In genomic region chr12:21426065-21426940, GRCm38 (mm10) we compare ENCODE assay signal across 8 mouse cellular contexts. TPM values are rescaled to one million over a fixed set of nuclear protein-coding genes. Genes with fewer than 3 reads are reported as not detected.
DNase-seq lines count a peak whose midpoint lies in the region; ATAC-seq and TF ChIP-seq lines count a peak whose summit lies in the region.

No protein-coding gene starts in this region.

- H3K36me3 ChIP-seq in ES-Bruce4 (ENCODE audit: control insufficient read depth, insufficient read depth, low read length, poor library complexity, severe bottlenecking), result no peaks in the 10 kb centered on the region
- H3K36me3 ChIP-seq in splenic B cell, adult 2 months (ENCODE audit: control insufficient read depth, insufficient read depth, low read length, poor library complexity, severe bottlenecking), result no peaks in the 10 kb centered on the region

- H3K4me1 ChIP-seq in ES-Bruce4 (ENCODE audit: control insufficient read depth, insufficient read depth, low read length), result peaks cover 8% of the 10 kb centered on the region

- peak; percentile 83 for ATAC-seq in megakaryocyte, adult 5-6 weeks (ENCODE audit: poor library complexity, severe bottlenecking)

- no peak for TF ChIP-seq CTCF in ES-Bruce4 (IDR thresholded peaks at IDR 0.05; ENCODE audit: low read depth, low read length)

- peak overlapping the region; percentile 82 for H3K27ac ChIP-seq in ES-Bruce4 (ENCODE audit: insufficient read depth, low read length)

- H3K4me3 ChIP-seq in ES-Bruce4 (ENCODE audit: low read depth, low read length), result no peak overlapping the region

- TF ChIP-seq EP300 in ES-Bruce4 (IDR thresholded peaks at IDR 0.05; ENCODE audit: insufficient read depth, low read depth, low read length), result peak; percentile 66

- intact Hi-C loops in heart, postnatal 36 days (cut with DNase I), result no loop called here

- no peaks in the 10 kb centered on the region for H3K27me3 ChIP-seq in ES-Bruce4 (ENCODE audit: control insufficient read depth, insufficient read depth, low read length, poor library complexity, severe bottlenecking)
- no peaks in the 10 kb centered on the region for H3K27me3 ChIP-seq in splenic B cell, adult 2 months (ENCODE audit: control insufficient read depth, insufficient read depth, low read length, poor library complexity, severe bottlenecking)

- no peak for TF ChIP-seq POLR2A in ES-Bruce4 (IDR thresholded peaks at IDR 0.05; ENCODE audit: insufficient read depth, low read length)

- DNase-seq in 3T3-L1 (ENCODE audit: low read depth, low spot score), result peak; percentile 79
- DNase-seq in fat pad, adult 2 months (ENCODE audit: extremely low read depth, low read depth, low spot score), result peak; percentile 26
- peak; percentile 38 to 58 for DNase-seq in heart, postnatal 36 days
- peak; percentile 76 to 88 for DNase-seq in kidney, postnatal 4 days
- DNase-seq in splenic B cell, adult 2 months (ENCODE audit: low read depth, low spot score), result peak; percentile 27
- no peak for DNase-seq in natural killer cell, adult 2 months (ENCODE audit: low spot score in 2 of 2)

- no peaks in the 10 kb centered on the region for H3K9me3 ChIP-seq in ES-Bruce4 (replicated peaks; ENCODE audit: control insufficient read depth, insufficient read depth, low read length, poor library complexity, severe bottlenecking)

- peak overlapping the region; percentile 21; the same call in 1 of the 2 replicates for H3K9ac ChIP-seq in ES-Bruce4 (ENCODE audit: low read depth, poor library complexity, severe bottlenecking)

RNA-seq across cellular contexts. Expression of gene Ywhaq, which starts 8.9 kb away (rescaled TPM):
- polyA plus RNA-seq in ES-Bruce4 (2011; ENCODE audit: insufficient read depth, insufficient read length, low read depth, missing spikeins), result 384 and 400 TPM in 2 replicates
- total RNA-seq in heart, postnatal 36 days (2021), result 10 to 100 TPM; 62.2 to 68.0 TPM
- total RNA-seq in megakaryocyte, adult 5-6 weeks (2015), result 265 and 275 TPM in 2 replicates
- total RNA-seq in megakaryocyte, adult 5-6 weeks (2017), result 136 and 156 TPM in 2 replicates

RNA-seq across cellular contexts. Expression of gene Adam17, which starts 52.9 kb away (rescaled TPM):
- 36.4 and 37.0 TPM in 2 replicates for polyA plus RNA-seq in ES-Bruce4 (2011; ENCODE audit: insufficient read depth, insufficient read length, low read depth, missing spikeins)
- total RNA-seq in heart, postnatal 36 days (2021), result 10 to 100 TPM; 48.2 to 54.3 TPM
- 43.5 and 46.9 TPM in 2 replicates for total RNA-seq in megakaryocyte, adult 5-6 weeks (2015)
- total RNA-seq in megakaryocyte, adult 5-6 weeks (2017), result 73.9 and 77.0 TPM in 2 replicates

Comparison
In these comparisons a context has a peak if more than half of its experiments do, and no peak if none do; other contexts are left out.
1. DNase-seq: peak in 3T3-L1 (single experiment), fat pad, adult 2 months (single experiment), heart, postnatal 36 days (2 of 2), kidney, postnatal 4 days (2 of 2) and splenic B cell, adult 2 months (single experiment); none in natural killer cell, adult 2 months (0 of 2).